Mouse (Mus musculus): ENCODE results near the gene Nr4a1. TPM values are rescaled to one million over a fixed set of nuclear protein-coding genes. Genes with fewer than 3 reads are reported as not detected.

The Nr4a1 gene
- polyA plus RNA-seq, 1 experiment from 2014 or later = 2.9 TPM

Other genes starting within 250 kb of the Nr4a1 start
- gene Gm47841, start 206.9 kb upstream of the Nr4a1 start, polyA plus RNA-seq (2016; fragmentation: Nextera tagmentation; extraction: Ambion mirVana) = not detected in 2 replicates
- gene Fignl2, start 175.7 kb upstream of the Nr4a1 start, polyA plus RNA-seq (2016; fragmentation: Nextera tagmentation; extraction: Ambion mirVana) = 0.21 and 0.22 TPM in 2 replicates
- gene Ankrd33, start 138.5 kb upstream of the Nr4a1 start, polyA plus RNA-seq (2016; fragmentation: Nextera tagmentation; extraction: Ambion mirVana) = not detected in 2 replicates
- 6.4 and 6.5 TPM in 2 replicates for gene Acvrl1, start 125.7 kb upstream of the Nr4a1 start, polyA plus RNA-seq (2016; fragmentation: Nextera tagmentation; extraction: Ambion mirVana)
- gene Acvr1b, start 80.2 kb upstream of the Nr4a1 start, polyA plus RNA-seq (2016; fragmentation: Nextera tagmentation; extraction: Ambion mirVana) = 14.5 and 18.4 TPM in 2 replicates
- gene Grasp, start 30.1 kb upstream of the Nr4a1 start, polyA plus RNA-seq (2016; fragmentation: Nextera tagmentation; extraction: Ambion mirVana) = 4.1 and 4.7 TPM in 2 replicates
- 61.9 and 63.2 TPM in 2 replicates for gene Atg101, start 30.0 kb downstream of the Nr4a1 start, polyA plus RNA-seq (2016; fragmentation: Nextera tagmentation; extraction: Ambion mirVana)
- 0.27 and 0.28 TPM in 2 replicates for gene 6030408B16Rik, start 38.9 kb downstream of the Nr4a1 start, polyA plus RNA-seq (2016; fragmentation: Nextera tagmentation; extraction: Ambion mirVana)
- gene Krt80, start 115.9 kb downstream of the Nr4a1 start, polyA plus RNA-seq (2016; fragmentation: Nextera tagmentation; extraction: Ambion mirVana) = not detected in 2 replicates
- gene Krt7, start 156.8 kb downstream of the Nr4a1 start, polyA plus RNA-seq (2016; fragmentation: Nextera tagmentation; extraction: Ambion mirVana) = 3.9 and 6.4 TPM in 2 replicates
- gene Krt87, start 184.5 kb downstream of the Nr4a1 start, polyA plus RNA-seq (2016; fragmentation: Nextera tagmentation; extraction: Ambion mirVana) = 0.17 and 0.22 TPM in 2 replicates
- not detected in 2 replicates for gene Krt88, start 193.5 kb downstream of the Nr4a1 start, polyA plus RNA-seq (2016; fragmentation: Nextera tagmentation; extraction: Ambion mirVana)
- not detected in 2 replicates for gene Krt81, start 209.5 kb downstream of the Nr4a1 start, polyA plus RNA-seq (2016; fragmentation: Nextera tagmentation; extraction: Ambion mirVana)
- not detected in 2 replicates for gene Krt86, start 219.2 kb downstream of the Nr4a1 start, polyA plus RNA-seq (2016; fragmentation: Nextera tagmentation; extraction: Ambion mirVana)
- not detected in 2 replicates for gene Krt83, start 237.2 kb downstream of the Nr4a1 start, polyA plus RNA-seq (2016; fragmentation: Nextera tagmentation; extraction: Ambion mirVana)